Mouse (Mus musculus) adrenal gland, postnatal 10 days (tissue): ENCODE data around the gene Pde4d. TPM values are rescaled to one million over a fixed set of nuclear protein-coding genes. Genes with fewer than 3 reads are reported as not detected.

ENCODE experiments used
- DNase-seq: peaks from one replicate; pipeline ENCODE4 v3.0.0; 2021; ENCODE audit warnings: mixed read lengths
- total RNA-seq, 2 experiments: library from RNA; stranded (reverse); gene quantifications; 2 replicates each; pipeline ENCODE4 v1.2.3; 2021

The Pde4d gene
- total RNA-seq, 2 experiments from 2014 or later, result 70.3 to 101 TPM

DNA sequence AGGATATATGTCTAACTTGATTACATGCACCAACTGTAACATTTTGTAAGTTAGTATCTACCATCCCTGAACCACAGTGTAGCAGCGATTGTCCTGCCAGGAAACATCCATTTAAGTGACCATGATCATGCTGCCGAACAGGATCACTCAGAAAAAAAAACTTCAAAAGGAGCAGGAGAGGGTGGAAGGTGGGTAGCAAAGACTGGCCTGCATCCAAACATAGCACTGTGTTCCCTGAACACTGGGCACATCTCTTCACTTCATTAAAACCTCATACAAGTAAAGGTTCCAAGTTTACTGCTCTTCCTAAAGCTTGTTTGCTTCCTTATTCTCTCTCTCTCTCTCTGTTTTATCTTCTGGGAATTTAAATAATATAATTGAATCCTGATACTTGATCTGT is 1256.4 kb downstream of the Pde4d start:
- no peak for DNase-seq

DNA sequence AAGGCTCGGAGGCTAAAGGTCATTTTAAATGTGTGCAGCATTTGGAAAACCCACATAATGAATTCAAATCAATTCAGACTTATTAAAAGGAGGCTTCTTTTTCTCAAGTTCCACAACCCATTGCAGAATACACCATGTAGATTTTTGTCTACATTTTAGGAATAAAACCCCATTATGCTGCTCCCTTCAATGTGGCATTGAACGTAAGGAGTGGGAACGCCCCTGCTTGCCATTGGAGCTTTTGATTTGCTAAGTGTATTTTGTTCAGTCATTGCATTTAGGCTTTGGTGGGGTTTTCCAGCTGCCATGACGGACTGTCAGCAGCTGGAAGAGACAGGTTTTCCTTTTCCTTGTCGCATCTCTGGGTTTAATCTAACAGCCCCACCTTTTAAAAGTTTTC is 1256.8 kb downstream of the Pde4d start:
- no peak for DNase-seq

DNA sequence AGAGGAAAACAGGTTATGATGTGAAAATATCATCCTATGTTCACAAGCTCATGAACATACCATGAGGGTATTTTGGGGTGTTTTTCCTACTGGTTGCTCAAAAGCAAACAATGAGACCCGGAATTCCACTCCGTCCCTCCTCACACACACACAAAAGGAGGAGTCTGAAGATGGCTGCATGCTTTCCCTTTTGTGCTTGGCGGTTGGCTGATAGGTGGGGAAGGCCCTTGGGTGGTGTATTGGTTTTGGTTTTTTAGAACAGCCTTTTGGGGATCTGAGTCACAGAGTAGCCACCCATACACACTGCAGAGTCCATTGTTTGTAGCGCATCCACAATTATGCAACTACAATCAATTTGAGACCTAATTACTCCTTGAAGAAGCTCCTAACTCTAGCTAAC is 1257.4 kb downstream of the Pde4d start:
- no peak for DNase-seq

DNA sequence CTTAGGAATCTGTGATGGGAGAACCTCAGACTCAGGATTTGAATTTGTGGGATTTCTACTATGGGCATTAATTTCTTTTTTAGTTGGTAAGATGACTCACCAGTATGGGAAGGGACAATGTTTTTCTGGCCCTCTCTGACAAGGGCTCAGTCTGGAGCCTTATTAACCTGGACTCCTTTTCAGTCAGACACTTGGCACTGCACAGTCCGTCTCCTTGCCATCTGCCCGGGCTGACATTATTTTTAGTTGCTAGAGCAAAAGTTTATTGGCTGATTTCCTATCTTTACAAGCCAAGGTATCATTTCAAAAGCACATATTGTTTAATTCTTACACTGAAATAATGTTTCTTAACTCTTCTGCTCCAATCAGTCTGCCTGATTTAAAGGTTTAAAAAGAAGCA is 1258.6 kb downstream of the Pde4d start:
- no peak for DNase-seq

DNA sequence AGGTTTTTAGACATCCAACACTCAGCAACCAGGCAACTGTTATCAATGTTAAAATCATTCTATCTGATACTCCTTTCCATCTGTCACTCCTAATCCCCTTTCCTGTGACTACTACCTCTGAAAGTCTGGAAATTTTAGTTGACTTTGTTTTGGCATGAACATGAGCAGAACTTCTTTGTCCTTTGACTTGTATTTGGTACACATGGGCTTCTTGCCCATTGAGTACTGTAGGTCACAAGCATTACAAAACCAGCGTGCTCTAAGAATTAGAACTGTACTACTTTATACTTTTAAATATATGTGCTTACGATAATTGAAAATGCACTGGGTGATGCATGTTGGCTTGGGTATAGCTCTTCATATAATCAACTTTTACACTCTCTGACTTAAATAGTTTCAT is 1264.8 kb downstream of the Pde4d start:
- no peak for DNase-seq

DNA sequence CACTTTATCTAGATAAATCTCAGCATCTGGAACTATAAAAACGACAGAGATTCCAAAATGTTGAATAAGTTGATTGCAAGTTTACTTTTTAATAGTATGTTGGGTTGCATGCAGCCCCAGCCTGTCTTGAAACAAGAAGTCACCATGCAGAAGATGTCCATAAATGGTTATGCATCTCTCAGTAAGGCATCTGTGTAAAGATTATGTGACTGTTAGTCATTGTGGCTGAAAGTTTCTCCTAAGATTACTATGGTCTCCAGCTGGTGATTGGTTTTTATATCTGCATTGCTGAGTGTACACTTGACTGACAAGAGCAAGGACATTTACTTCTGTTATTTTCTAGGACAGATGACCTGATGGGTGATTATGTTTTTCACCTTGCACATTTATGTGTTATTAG is 1265.6 kb downstream of the Pde4d start:
- DNase-seq, result no peak

DNA sequence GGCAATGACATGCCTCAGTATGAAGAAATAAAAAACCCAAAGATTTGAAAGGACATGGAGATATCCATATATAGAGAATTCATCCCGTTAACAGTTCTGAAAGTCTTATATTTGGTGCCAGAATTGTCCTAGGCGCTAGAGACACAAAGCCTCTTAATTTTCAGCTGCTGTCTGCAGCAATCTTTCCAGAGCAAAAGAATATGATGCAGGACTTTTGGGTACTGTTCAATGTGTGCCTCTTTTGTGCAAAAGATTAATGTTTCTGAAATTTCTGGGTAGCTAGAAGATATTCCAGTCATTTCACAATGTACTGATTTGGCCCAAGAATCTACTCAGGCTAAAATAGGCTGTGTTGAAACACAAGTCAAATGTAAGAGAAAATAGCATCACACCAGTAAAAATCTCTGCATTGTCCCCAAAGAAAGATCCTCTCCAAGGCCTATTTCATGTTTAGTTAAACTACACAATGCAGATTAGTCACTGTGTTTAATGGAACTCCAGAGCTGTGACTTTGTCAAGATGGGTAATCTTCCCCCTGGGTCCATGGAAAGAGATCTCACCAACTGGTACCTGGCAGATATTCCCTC is 1270.5 kb downstream of the Pde4d start:
- no peak for DNase-seq

DNA sequence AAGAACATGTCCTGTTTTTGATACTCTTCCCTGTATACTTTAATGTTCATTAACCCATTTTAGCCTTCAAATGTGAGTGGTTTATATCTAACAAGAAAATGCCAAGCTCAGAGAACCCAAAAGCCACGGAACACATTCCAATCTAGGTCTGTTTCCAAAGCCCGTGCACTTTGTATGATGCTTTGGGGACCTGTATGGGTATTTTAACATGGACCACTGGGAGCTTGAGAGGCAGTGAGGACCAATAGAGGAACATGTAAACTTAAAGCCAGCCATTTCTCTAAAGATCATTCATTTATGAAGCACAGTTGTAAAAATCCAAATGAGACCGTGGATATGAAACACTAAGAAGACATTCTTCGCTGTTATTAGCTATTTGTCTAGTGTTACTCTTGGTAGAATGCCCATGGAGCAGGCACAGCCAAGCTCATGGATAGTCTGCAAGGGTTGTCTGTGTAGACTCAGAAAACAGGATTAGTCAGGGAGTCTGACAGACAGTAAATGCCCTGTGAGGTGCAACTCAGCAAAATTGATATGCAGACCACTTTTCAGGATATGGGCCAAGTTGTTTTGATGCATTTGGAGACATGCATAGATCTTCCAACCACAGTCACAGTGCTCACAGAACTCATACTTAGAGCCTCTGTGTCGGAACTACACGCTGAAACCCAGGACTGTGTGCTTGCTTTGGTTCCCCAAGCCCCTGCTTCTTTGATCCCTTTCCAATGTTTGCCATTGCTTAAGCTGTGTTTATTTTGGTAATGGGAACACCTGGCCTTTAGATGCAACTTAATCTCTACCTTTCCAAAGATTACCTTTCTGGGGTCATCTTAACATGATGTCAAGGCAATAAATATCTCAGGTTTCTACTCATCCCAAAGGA is 1272.7 kb downstream of the Pde4d start:
- no peak for DNase-seq

DNA sequence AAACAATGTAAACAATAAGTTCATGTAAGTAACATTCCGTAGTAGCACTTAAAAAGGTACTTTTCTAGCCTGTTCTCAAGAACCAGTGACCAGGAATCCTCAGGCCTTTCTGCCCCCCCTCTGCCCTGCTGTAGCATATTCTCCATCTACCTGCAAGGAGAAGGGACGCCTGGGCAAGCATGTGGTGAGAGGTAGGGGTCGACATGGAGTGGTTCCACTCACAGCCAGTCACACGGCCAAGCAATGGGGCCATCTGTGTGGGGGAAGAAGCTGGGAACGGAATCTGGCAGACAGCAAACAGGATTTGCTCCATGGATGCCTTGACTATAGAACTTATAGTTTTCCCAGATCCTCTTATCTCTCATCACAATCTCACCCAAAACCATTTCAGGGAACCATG is 1277.6 kb downstream of the Pde4d start:
- DNase-seq, result no peak

DNA sequence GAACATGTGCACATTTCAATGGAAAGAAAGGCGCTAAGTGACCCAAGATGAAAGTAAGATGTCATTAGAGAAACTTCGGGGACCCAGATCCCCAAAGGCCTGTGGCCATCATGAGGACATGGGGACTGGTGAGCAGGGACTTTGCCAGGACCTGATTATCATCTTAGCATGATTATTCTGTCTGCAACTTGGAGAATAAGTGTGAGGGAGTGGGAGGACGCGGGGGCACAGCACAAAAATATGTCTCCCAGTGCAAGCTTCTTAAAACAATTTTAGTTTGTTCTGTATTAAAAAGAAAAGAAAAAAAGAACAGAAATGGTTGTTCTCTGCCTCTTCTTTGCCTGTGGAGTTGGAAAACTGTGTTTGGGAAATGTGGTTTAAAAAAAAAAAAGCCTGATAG is 1279.9 kb downstream of the Pde4d start:
- no peak for DNase-seq

DNA sequence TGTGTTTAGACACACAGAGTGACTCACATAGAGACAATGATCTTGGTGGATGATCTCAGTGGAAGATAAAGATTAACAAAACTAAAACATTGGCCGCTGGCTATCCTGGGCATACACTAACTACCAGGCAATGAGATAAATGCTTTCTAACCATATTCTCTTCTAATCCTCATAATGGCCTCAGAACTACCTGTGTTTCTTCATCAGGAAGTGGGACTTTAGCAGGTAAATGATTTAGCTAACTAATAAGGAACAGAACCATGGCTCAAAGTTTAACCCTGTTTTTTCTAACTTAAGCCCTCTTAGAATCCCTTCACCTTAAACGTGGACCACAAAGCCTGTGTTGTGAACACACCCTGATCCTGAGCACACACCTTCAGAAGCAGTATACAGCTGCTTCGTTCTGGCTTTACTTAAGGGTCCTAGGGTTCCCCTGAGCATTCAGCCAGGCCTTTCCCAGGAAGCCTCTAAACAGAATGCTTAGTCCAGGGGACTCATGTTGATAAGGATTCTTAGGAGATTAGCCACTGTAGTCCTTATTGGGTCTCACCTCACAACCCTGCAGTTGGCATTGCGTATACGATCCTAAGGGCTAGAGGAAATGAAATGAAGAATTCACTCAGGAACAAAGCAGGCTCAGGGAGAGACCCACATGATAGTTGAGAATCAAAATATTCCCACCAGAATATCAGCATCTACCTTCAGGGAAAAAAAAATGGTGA is 1283.1 kb downstream of the Pde4d start:
- DNase-seq, result no peak

DNA sequence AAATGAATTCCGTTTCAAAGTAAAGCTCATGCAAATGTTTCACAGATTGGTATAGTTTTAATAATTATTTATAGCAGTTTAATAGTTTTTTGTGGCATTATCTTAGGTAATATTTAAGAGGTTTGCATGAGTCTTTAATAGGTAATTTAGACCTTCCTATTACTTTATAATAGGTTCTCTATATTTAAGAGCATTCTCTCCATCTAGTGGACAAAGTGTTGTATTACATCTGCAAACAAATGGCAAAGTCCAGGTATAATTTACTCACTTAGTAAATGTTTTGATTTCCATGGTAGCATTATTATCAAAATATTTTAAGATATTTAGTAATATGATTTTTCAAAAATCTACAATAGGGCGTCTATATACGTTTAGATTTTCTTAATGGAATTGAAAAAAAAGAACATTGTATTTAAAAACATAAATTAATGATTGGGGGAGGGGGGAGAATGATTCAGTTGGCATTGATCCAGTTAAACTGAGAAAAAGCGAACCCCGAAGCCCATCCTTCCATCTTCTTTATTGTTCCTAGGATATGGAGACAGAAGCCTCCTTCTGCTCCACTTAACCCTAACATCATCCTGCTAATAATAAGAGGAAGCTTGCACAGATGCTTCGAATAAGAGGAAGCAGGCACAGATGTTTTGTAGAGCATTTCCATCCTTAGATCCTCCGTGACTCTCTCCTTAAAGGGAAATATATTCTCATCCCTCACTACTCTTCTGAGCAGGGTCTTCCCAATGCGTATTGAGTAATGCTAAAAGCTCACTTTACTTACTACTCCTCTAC is 1286.7 kb downstream of the Pde4d start:
- no peak for DNase-seq

DNA sequence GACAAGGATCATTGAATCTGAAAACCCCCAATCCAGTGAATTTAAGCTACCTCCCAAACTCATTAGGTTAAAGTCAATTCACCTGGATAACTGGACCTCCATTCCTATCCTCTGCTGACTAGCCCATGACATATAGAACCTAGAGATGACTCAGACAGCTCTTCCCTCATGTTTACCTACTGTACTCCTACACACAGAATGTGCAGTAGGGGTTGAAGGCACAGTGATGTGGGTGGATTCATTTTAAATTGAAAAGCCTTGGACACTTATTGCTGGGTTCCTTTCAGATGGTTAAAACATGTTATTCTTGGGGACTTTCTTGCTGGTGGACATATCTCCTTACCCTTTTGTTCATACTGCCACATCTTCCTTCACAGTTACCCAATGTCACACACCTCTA is 1296.7 kb downstream of the Pde4d start:
- no peak for DNase-seq

DNA sequence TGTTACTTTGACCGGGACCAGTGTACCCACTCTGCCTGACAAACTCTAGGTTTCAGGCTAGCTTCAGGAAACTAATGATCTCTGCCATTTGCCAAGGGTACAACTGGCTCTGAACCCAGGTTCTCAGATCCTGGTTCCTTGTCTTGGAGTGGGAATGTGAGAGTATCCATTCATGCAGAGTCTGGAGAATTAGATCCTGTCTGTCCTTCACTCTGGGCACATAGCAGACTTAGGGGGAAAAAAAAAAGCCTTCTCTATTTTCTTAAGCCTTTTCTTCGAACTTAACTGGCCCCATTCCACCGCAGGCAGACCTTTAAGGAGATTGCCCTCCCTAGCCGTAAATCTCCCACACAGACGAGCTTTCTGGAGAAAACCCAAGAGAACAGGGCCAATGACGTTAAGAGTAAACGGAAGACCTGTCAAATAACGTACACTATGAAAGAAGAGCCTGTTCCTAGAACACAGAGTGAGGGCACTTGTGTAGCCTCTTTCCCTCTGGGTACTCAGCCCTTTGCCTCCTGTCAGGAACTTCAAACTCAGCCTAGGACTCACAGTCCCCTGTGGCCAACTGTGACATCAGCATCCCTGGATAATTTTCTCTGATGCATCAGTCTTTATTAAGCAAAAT is 1302.6 kb downstream of the Pde4d start:
- DNase-seq, result peak; percentile 12

DNA sequence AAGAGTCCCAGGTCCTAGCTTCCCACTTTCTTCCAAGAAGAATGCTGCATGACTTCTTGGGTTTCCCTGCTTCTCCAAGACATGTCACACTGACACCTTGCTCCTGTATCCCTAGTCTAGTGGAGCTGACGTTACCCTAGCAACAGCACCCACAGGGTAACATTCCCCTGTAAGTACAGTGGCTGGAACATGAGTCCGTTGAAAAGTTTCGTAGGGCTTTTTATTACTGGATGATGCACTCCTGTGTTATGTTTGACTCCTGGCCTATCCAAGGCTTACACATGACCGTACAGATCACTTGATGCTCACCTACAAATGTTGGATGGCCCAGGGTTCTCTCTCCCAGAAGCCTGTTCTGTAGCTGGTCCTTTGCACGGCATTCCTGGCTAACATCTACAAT is 1307.1 kb downstream of the Pde4d start:
- DNase-seq, result no peak

DNA sequence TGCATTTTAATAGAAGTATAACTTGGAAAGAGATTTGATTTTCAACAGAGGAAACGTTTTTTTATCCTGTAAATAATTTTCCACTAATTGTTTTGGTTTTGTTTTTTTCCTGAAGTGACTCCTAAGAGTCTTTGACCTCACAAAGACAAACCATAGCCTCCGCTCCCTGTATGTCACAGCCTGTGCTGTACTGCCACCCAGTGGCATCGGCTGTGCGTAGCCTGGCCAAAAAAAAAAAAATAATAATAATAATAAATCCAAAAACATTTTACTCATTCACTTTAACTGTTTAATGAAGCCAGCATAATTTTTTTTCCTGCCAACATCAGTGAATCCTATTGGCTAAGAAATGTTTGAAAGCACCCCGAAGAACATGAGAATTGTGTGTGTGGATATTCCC is 1309.5 kb downstream of the Pde4d start:
- peak; percentile 49 for DNase-seq

DNA sequence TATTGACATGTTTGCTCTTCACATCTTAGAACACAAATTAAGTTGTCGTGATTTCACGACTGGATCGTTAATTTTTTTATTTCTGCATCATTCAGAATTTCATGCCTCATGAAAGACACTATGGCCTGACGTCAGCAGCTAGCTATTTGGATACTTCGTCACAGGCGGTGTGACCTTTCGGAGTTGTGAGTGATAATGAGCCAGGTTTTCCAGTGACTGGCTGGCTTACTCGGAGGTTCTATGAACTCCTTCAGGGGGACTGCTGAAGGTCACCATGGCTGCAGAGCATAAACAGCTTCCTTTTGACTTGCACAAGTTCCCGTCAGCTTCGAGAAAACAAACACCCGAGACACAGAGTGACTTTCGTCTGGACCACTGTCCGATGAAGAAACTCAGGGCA is 1311.3 kb downstream of the Pde4d start:
- peak; percentile 23 for DNase-seq

DNA sequence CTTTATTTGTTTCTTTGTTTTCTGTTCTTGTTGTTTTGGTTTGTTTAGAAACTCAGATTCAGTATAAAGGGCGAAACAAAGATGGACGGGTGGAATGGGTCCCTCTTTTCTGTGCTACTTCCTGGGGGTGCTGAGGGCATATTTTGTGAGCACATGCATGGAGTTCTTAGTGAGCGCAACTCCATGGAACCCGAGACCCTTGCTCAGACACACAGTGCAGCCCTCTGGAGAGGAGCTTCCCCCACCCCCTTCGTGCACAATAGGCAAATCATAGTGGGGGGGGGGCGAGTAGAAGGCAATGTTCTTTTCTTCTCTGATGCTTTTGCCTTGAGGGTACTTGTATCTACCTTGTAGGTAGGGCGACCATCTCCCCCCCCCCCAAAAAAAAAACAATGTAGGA is 1325.0 kb downstream of the Pde4d start:
- DNase-seq, result no peak

DNA sequence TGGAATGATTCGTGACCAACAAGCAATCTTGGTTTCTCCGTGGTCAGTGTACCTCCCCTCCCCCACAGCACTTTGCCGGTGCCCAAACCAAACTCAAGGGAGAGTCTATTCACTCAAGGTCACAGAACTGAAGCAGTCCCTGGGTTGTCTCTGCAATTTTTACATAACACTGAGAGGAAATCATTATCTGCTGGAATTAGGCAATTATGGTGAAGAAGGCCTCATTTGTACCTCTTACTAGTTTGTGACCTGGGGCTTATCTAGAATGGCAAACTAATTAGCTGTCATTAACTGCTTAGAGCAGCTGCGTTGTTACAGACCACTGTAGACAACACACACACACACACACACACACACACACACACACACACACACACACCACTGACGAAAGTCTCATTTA is 1325.4 kb downstream of the Pde4d start:
- DNase-seq, result peak; percentile 14

DNA sequence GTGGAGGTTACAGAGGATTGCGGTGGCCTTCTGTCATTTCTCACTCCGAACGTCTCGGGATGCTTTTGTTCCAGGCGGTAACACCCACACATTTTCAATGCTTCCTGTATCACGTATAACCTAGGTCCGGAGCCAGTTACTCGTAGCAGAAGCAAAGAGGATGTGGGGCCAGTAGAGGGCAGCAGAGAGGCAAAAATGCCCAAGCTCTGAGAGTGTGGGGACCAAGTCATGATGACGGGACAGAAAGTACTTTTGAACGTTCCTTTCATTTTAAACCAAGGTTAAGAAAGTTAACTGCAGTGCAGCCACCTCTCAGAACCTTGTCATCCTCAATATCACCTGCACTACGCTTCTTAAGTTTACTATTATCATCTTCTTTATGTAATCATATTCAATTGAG is 1326.4 kb downstream of the Pde4d start:
- DNase-seq, result peak; percentile 94

DNA sequence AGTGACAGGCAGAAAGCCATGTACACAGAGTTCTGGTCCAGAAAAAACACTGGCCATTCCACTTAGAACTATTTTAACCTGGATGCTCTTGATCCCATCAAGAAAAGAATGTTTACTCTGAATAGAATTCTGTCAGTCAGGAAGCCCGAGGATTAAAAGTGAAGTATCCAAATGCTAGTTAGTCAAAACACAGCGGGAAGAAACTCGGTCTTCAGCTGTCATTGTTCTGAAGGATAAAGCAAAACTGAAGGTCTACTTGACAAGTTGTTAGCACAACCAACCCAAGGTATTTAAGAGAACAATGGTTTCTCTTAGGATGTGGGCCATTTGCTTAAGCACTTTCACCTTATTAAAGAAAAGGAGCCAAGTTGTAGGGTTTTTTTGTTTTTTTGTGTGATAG is 1327.2 kb downstream of the Pde4d start:
- no peak for DNase-seq

DNA sequence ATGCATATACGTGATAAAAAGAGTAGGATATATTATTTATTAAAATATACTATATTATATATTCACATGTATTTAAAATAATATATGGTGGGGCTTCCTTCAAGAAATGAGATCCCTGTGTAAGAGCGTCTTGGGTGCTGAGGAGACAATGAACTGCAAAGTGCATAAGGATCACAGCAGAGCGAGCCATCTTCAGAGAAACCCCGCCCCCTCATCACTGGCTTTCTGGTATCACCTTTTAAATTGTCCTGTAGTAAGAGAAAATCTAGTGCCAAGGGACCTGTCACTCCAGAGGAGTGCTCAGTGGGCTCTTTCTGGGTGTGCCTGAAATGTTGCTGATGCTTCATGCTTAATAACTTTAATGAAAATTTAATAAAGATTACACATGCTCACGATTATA is 1327.7 kb downstream of the Pde4d start:
- DNase-seq, result no peak
